Mouse (Mus musculus): ENCODE data around the gene Ccl6.

GRCm38 (mm10) chr11:83569249-83569648 is 23.6 kb downstream of the Ccl6 start:
- 0 out of 3 replicates have a peak, but pooled peaks have one; percentile 21 for TF ChIP-seq GATA1 (IDR thresholded peaks at IDR 0.05; ENCODE audit: borderline replicate concordance, low read length)
- TF ChIP-seq FLI1 (IDR thresholded peaks at IDR 0.05; ENCODE audit: low read length) = 0 out of 2 replicates have a peak, but pooled peaks have one; percentile 23
